In genomic region chr13:97053844-97054243, GRCm38 (mm10) we compare ENCODE assay signal across 15 mouse cellular contexts. TPM values are rescaled to one million over a fixed set of nuclear protein-coding genes. Genes with fewer than 3 reads are reported as not detected.
A peak's percentile ranks its signal among the peaks of the same experiment; 100 is the strongest.
DNase-seq lines count a peak whose midpoint lies in the region; ATAC-seq lines count a peak whose summit lies in the region.
"Had no signal": no experiment of that assay in that cellular context is flagged by ENCODE, and none has a peak within 500 bp of the region (broad histone marks: within the 10 kb centered on the region; RNA-seq: fewer than 3 reads in every experiment).

No protein-coding gene starts in this region.

- H3K4me1 ChIP-seq in kidney, embryonic 14.5 days (ENCODE audit: control insufficient read depth, insufficient read depth, low read length), result no peaks in the 10 kb centered on the region
- H3K4me1 ChIP-seq in embryonic facial prominence, embryonic 10.5 days, result peaks cover 8% of the 10 kb centered on the region
- H3K4me1 ChIP-seq: lung, embryonic 15.5 days had no signal

- H3K4me2 ChIP-seq in kidney, embryonic 14.5 days (replicated peaks; ENCODE audit: low read depth, low read length), result no peak overlapping the region
- H3K4me2 ChIP-seq: lung, embryonic 15.5 days had no signal

- peak; percentile 4 for DNase-seq in kidney, adult 18-20 months
- peak; percentile 27 for DNase-seq in adrenal gland, postnatal 25 days
- peak; percentile 89 for DNase-seq in cerebellum, adult 9-11 months
- DNase-seq in kidney, postnatal 4 days, result peak; percentile 20 to 39
- DNase-seq in ovary, postnatal 36 days (ENCODE audit: low spot score), result no peak
- no peak for DNase-seq in embryonic facial prominence, embryonic 10.5 days (ENCODE audit: low spot score)
- DNase-seq in yolk sac, embryonic 10.5 days (ENCODE audit: low spot score), result no peak
- DNase-seq: gastrocnemius, postnatal 14 days; thymus, postnatal 4 days had no signal

- H3K9me3 ChIP-seq in kidney, embryonic 14.5 days (ENCODE audit: control insufficient read depth, low read length), result no peaks in the 10 kb centered on the region
- H3K9me3 ChIP-seq in embryonic facial prominence, embryonic 10.5 days, result no peaks in the 10 kb centered on the region
- H3K9me3 ChIP-seq: lung, embryonic 15.5 days had no signal

- no peak overlapping the region for H3K9ac ChIP-seq in kidney, embryonic 14.5 days (ENCODE audit: low read depth, low read length)
- H3K9ac ChIP-seq: lung, embryonic 15.5 days had no signal

- no peak for ATAC-seq in kidney, embryonic 14.5 days (ENCODE audit: low FRiP score, low TSS enrichment)
- ATAC-seq: intestine, embryonic 16.5 days had no signal

- no peaks in the 10 kb centered on the region for H3K36me3 ChIP-seq in kidney, embryonic 14.5 days (ENCODE audit: control insufficient read depth, insufficient read depth, low read length)
- no peaks in the 10 kb centered on the region for H3K36me3 ChIP-seq in embryonic facial prominence, embryonic 10.5 days (replicated peaks)
- H3K36me3 ChIP-seq: lung, embryonic 15.5 days had no signal

- H3K27me3 ChIP-seq in kidney, embryonic 14.5 days (ENCODE audit: control insufficient read depth, insufficient read depth, low read length), result no peaks in the 10 kb centered on the region
- no peaks in the 10 kb centered on the region for H3K27me3 ChIP-seq in embryonic facial prominence, embryonic 10.5 days (replicated peaks; ENCODE audit: low read depth, poor library complexity, severe bottlenecking)
- H3K27me3 ChIP-seq: lung, embryonic 15.5 days had no signal

- WGBS in kidney, embryonic 14.5 days, result 79% methylated on average over 8 of the region's 8 CpGs
- 88% methylated on average over 8 of the region's 8 CpGs for WGBS in embryonic facial prominence, embryonic 10.5 days

- H3K4me3 ChIP-seq in kidney, embryonic 14.5 days (ENCODE audit: low read length), result no peak overlapping the region
- H3K4me3 ChIP-seq in embryonic facial prominence, embryonic 10.5 days, result no peak overlapping the region
- H3K4me3 ChIP-seq: lung, embryonic 15.5 days had no signal

- H3K27ac ChIP-seq in kidney, embryonic 14.5 days (ENCODE audit: low read depth, low read length), result no peak overlapping the region
- no peak overlapping the region for H3K27ac ChIP-seq in embryonic facial prominence, embryonic 10.5 days (replicated peaks)
- H3K27ac ChIP-seq: lung, embryonic 15.5 days had no signal

RNA-seq across cellular contexts. Expression of gene Fam169a, which starts 13.2 kb away (rescaled TPM):
- 2.7 and 4.7 TPM in 2 replicates for polyA plus RNA-seq in kidney, embryonic 14.5 days (2014; fragmentation: Nextera tagmentation; extraction: Ambion mirVana)
- total RNA-seq in adrenal gland, postnatal 25 days (2021), result 6.9 and 10.1 TPM in 2 replicates
- polyA plus RNA-seq in embryonic facial prominence, embryonic 10.5 days (2016; fragmentation: Nextera tagmentation; extraction: Ambion mirVana), result 8.5 and 9.6 TPM in 2 replicates
- total RNA-seq: gastrocnemius, postnatal 14 days had no signal
- polyA plus RNA-seq: small intestine, adult 2 months had no signal

RNA-seq across cellular contexts. Expression of gene 1700029F12Rik, which starts 19.7 kb away (rescaled TPM):
- not detected in 2 replicates for polyA plus RNA-seq in kidney, embryonic 14.5 days (2014; fragmentation: Nextera tagmentation; extraction: Ambion mirVana)
- total RNA-seq in adrenal gland, postnatal 25 days (2021), result not detected in 2 replicates
- polyA plus RNA-seq in embryonic facial prominence, embryonic 10.5 days (2016; fragmentation: Nextera tagmentation; extraction: Ambion mirVana), result not detected in 2 replicates
- total RNA-seq: gastrocnemius, postnatal 14 days; left cerebral cortex, postnatal 10 days had no signal
- polyA plus RNA-seq: embryonic facial prominence, embryonic 14.5 days; intestine, embryonic 16.5 days; lung, embryonic 15.5 days had no signal

RNA-seq across cellular contexts. Expression of gene Gm6169, which starts 45.2 kb away (rescaled TPM):
- 3.6 and 3.8 TPM in 2 replicates for polyA plus RNA-seq in kidney, embryonic 14.5 days (2014; fragmentation: Nextera tagmentation; extraction: Ambion mirVana)
- total RNA-seq in adrenal gland, postnatal 25 days (2021), result 23.3 and 33.2 TPM in 2 replicates
- polyA plus RNA-seq in embryonic facial prominence, embryonic 10.5 days (2016; fragmentation: Nextera tagmentation; extraction: Ambion mirVana), result 0.66 and 2.0 TPM in 2 replicates

Comparison
In these comparisons a context has a peak if more than half of its experiments do, and no peak if none do; other contexts are left out.
1. DNase-seq: peak in kidney, adult 18-20 months (single experiment), adrenal gland, postnatal 25 days (single experiment), cerebellum, adult 9-11 months (single experiment) and kidney, postnatal 4 days (2 of 2); none in ovary, postnatal 36 days (single experiment), embryonic facial prominence, embryonic 10.5 days (single experiment) and yolk sac, embryonic 10.5 days (single experiment).